ENCODE assay signal across 8 mouse cellular contexts in genomic region chr19:7481541-7482265, GRCm38 (mm10). TPM values are rescaled to one million over a fixed set of nuclear protein-coding genes. Genes with fewer than 3 reads are reported as not detected.
DNase-seq lines count a peak whose midpoint lies in the region; ATAC-seq and TF ChIP-seq lines count a peak whose summit lies in the region.

No protein-coding gene starts in this region.

- no peaks in the 10 kb centered on the region for H3K9me3 ChIP-seq in G1E (replicated peaks)
- H3K9me3 ChIP-seq in heart, embryonic 12.5 days (replicated peaks), result no peaks in the 10 kb centered on the region
- H3K9me3 ChIP-seq in liver, embryonic 16.5 days (replicated peaks; ENCODE audit: control insufficient read depth, low read length), result no peaks in the 10 kb centered on the region

- H3K27ac ChIP-seq in heart, embryonic 12.5 days (ENCODE audit: poor library complexity, severe bottlenecking), result peak overlapping the region; percentile 58
- peak overlapping the region; percentile 56 for H3K27ac ChIP-seq in liver, embryonic 16.5 days (ENCODE audit: low read length)

- peaks cover 24% of the 10 kb centered on the region for H3K36me3 ChIP-seq in G1E (replicated peaks)
- H3K36me3 ChIP-seq in heart, embryonic 12.5 days, result peaks cover 5% of the 10 kb centered on the region
- no peaks in the 10 kb centered on the region for H3K36me3 ChIP-seq in liver, embryonic 16.5 days (ENCODE audit: control insufficient read depth, insufficient read depth)

- no peak for TF ChIP-seq CTCF in G1E (IDR thresholded peaks at IDR 0.05; ENCODE audit: low read depth, low read length)

- H3K4me1 ChIP-seq in G1E (ENCODE audit: insufficient read depth, low read depth, low read length), result peaks cover 34% of the 10 kb centered on the region
- peaks cover 9% of the 10 kb centered on the region for H3K4me1 ChIP-seq in heart, embryonic 12.5 days (replicated peaks)
- peaks cover 14% of the 10 kb centered on the region for H3K4me1 ChIP-seq in liver, embryonic 16.5 days (ENCODE audit: control insufficient read depth, low read depth, low read length)

- ATAC-seq in G1E (ENCODE audit: extremely low read depth, insufficient number of reproducible peaks, low FRiP score, poor library complexity, severe bottlenecking), result no peak
- no peak for ATAC-seq in heart, embryonic 12.5 days (ENCODE audit: insufficient number of reproducible peaks, low FRiP score)
- ATAC-seq in liver, embryonic 16.5 days (ENCODE audit: low read depth), result no peak
- no peak for ATAC-seq in granulocyte monocyte progenitor cell, adult 5-6 weeks (replicated peaks; ENCODE audit: poor library complexity, severe bottlenecking)

- H3K27me3 ChIP-seq in G1E (ENCODE audit: insufficient read depth, low read length), result no peaks in the 10 kb centered on the region
- H3K27me3 ChIP-seq in heart, embryonic 12.5 days (replicated peaks), result no peaks in the 10 kb centered on the region
- H3K27me3 ChIP-seq in liver, embryonic 16.5 days (ENCODE audit: control insufficient read depth, insufficient read depth, low read depth, low read length), result no peaks in the 10 kb centered on the region

- DNase-seq in 3T3-L1 (ENCODE audit: low read depth, low spot score) (peak; percentile 65), G1E (ENCODE audit: low spot score) (peak; percentile 16)
- DNase-seq in cerebellum, postnatal 36 days, result peak; percentile 47 to 54
- peak; percentile 43 to 70 for DNase-seq in layer of hippocampus, adult 18-20 months (ENCODE audit: low spot score in 2 of 2)
- peak; percentile 75 to 81 for DNase-seq in right cerebral cortex, postnatal 10 days (ENCODE audit: low spot score in 2 of 2)

- peak overlapping the region; percentile 89 for H3K4me2 ChIP-seq in heart, embryonic 12.5 days
- peak overlapping the region; percentile 92 for H3K4me2 ChIP-seq in liver, embryonic 16.5 days (ENCODE audit: low read depth, low read length)

- H3K9ac ChIP-seq in heart, embryonic 12.5 days, result peak overlapping the region; percentile 73
- H3K9ac ChIP-seq in liver, embryonic 16.5 days (ENCODE audit: low read depth, low read length), result peak overlapping the region; percentile 99

- H3K4me3 ChIP-seq in G1E (ENCODE audit: low read depth, low read length), result peak overlapping the region; percentile 85
- peak overlapping the region; percentile 97 for H3K4me3 ChIP-seq in heart, embryonic 12.5 days
- peak overlapping the region; percentile 99 for H3K4me3 ChIP-seq in liver, embryonic 16.5 days (ENCODE audit: low read depth, low read length)

- WGBS in heart, embryonic 12.5 days, result 10% methylated on average over 12 of the region's 12 CpGs
- 8% methylated on average over 12 of the region's 12 CpGs for WGBS in liver, embryonic 16.5 days (ENCODE audit: insufficient replicate concordance)

RNA-seq across cellular contexts. Expression of gene Rtn3, which starts 1.4 kb away (rescaled TPM):
- total RNA-seq in G1E (2014; fragmentation: Nextera tagmentation), result 189 and 203 TPM in 2 replicates
- 50.5 and 62.7 TPM in 2 replicates for total RNA-seq in G1E (2017)
- 27.2 and 33.2 TPM in 2 replicates for polyA plus RNA-seq in G1E (2012)
- polyA plus RNA-seq in heart, embryonic 12.5 days (2016; fragmentation: Nextera tagmentation; extraction: Ambion mirVana), result 158 TPM in 2 replicates
- 100 to 1,000 TPM; 755 to 762 TPM for total RNA-seq in layer of hippocampus, adult 18-20 months (2021)
- polyA plus RNA-seq in liver, embryonic 16.5 days (2015; fragmentation: Nextera tagmentation; extraction: Ambion mirVana), result 59.7 and 63.8 TPM in 2 replicates
- total RNA-seq in granulocyte monocyte progenitor cell, adult 5-6 weeks (2014; fragmentation: Nextera tagmentation), result 166 and 193 TPM in 2 replicates
- total RNA-seq in granulocyte monocyte progenitor cell, adult 5-6 weeks (2017), result 80.4 and 94.7 TPM in 2 replicates

RNA-seq across cellular contexts. Expression of gene Atl3, which starts 12.1 kb away (rescaled TPM):
- 74.2 and 76.4 TPM in 2 replicates for total RNA-seq in G1E (2014; fragmentation: Nextera tagmentation)
- 58.2 and 64.6 TPM in 2 replicates for total RNA-seq in G1E (2017)
- polyA plus RNA-seq in G1E (2012), result 7.4 and 10.5 TPM in 2 replicates
- polyA plus RNA-seq in heart, embryonic 12.5 days (2016; fragmentation: Nextera tagmentation; extraction: Ambion mirVana), result 10.3 and 11.7 TPM in 2 replicates
- 10 to 100 TPM; 20.8 to 23.1 TPM for total RNA-seq in layer of hippocampus, adult 18-20 months (2021)
- polyA plus RNA-seq in liver, embryonic 16.5 days (2015; fragmentation: Nextera tagmentation; extraction: Ambion mirVana), result 5.5 and 5.6 TPM in 2 replicates
- total RNA-seq in granulocyte monocyte progenitor cell, adult 5-6 weeks (2014; fragmentation: Nextera tagmentation), result 47.9 and 50.2 TPM in 2 replicates
- total RNA-seq in granulocyte monocyte progenitor cell, adult 5-6 weeks (2017), result 49.0 and 52.6 TPM in 2 replicates

Comparison
In these comparisons a context has a peak if more than half of its experiments do, and no peak if none do; other contexts are left out.
1. DNase-seq: peak in every context shown above with its lines; median percentile 78 in right cerebral cortex, postnatal 10 days; 65 in 3T3-L1; 56 in layer of hippocampus, adult 18-20 months; 50 in cerebellum, postnatal 36 days; 16 in G1E.